Comparison of ENCODE assay signal across 19 mouse cellular contexts in the genomic region with DNA sequence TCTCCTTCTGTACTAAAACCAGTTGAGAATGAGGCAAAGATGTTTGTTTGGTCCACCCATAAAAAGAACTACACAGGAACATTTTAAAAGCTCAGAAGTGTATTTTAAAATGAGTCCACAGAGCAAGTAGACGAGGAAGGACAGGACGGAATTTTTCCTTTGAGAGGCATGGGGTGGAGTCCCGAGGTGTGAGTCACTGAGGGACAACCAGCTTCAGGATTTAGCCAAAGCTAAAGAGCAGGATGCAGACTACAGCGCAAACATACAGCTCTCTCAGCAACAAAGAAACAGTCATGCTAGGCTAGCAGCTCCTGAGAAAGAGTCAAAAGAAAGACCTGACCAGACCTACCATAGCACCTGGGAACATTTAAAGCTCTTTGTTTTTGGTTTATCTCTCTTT. TPM values are rescaled to one million over a fixed set of nuclear protein-coding genes. Genes with fewer than 3 reads are reported as not detected.
DNase-seq lines count a peak whose midpoint lies in the region; ATAC-seq and TF ChIP-seq lines count a peak whose summit lies in the region.
"Had no signal": no experiment of that assay in that cellular context is flagged by ENCODE, and none has a peak within 500 bp of the region (broad histone marks: within the 10 kb centered on the region; RNA-seq: fewer than 3 reads in every experiment).

No protein-coding gene starts in this region.

- peak; percentile 24 to 48 for DNase-seq in lung, adult 18-20 months
- no peak for DNase-seq in lung, postnatal 10 days
- DNase-seq in 416B (ENCODE audit: low read depth) = peak; percentile 53
- DNase-seq in adrenal gland, postnatal 14 days = peak; percentile 45
- no peak for DNase-seq in forebrain, postnatal 0 days
- DNase-seq: cerebellum, adult 11-12 months; gastrocnemius, postnatal 25 days; thymus, adult 18-20 months; thymus, postnatal 4 days had no signal

- H3K4me3 ChIP-seq in stomach, embryonic 15.5 days (replicated peaks) = no peak overlapping the region
- no peak overlapping the region for H3K4me3 ChIP-seq in kidney, embryonic 15.5 days (replicated peaks)
- no peak overlapping the region for H3K4me3 ChIP-seq in forebrain, postnatal 0 days (ENCODE audit: low read depth, low read length)
- H3K4me3 ChIP-seq: limb, embryonic 15.5 days; liver, embryonic 15.5 days; midbrain, embryonic 12.5 days; neural tube, embryonic 13.5 days had no signal

- no peaks in the 10 kb centered on the region for H3K9me3 ChIP-seq in stomach, embryonic 15.5 days
- H3K9me3 ChIP-seq in kidney, embryonic 15.5 days (replicated peaks) = no peaks in the 10 kb centered on the region
- H3K9me3 ChIP-seq in forebrain, postnatal 0 days (ENCODE audit: low read length) = no peaks in the 10 kb centered on the region
- H3K9me3 ChIP-seq: limb, embryonic 15.5 days; liver, embryonic 15.5 days; midbrain, embryonic 12.5 days; neural tube, embryonic 13.5 days had no signal

- no peak overlapping the region for H3K9ac ChIP-seq in stomach, embryonic 15.5 days
- H3K9ac ChIP-seq in kidney, embryonic 15.5 days = no peak overlapping the region
- no peak overlapping the region for H3K9ac ChIP-seq in forebrain, postnatal 0 days
- H3K9ac ChIP-seq: limb, embryonic 15.5 days; liver, embryonic 15.5 days; midbrain, embryonic 12.5 days; neural tube, embryonic 13.5 days had no signal

- H3K4me1 ChIP-seq in stomach, embryonic 15.5 days = peaks cover 5% of the 10 kb centered on the region; the same call in 1 of the 2 replicates
- H3K4me1 ChIP-seq in kidney, embryonic 15.5 days = peaks cover 8% of the 10 kb centered on the region; the same call in 1 of the 2 replicates
- H3K4me1 ChIP-seq in forebrain, postnatal 0 days (ENCODE audit: insufficient read depth) = no peaks in the 10 kb centered on the region
- H3K4me1 ChIP-seq: liver, embryonic 15.5 days; midbrain, embryonic 12.5 days; neural tube, embryonic 13.5 days had no signal

- TF ChIP-seq CTCF in forebrain, postnatal 0 days (IDR thresholded peaks at IDR 0.05; ENCODE audit: low read depth) = no peak

- no peak overlapping the region for H3K4me2 ChIP-seq in stomach, embryonic 15.5 days
- no peak overlapping the region for H3K4me2 ChIP-seq in kidney, embryonic 15.5 days
- H3K4me2 ChIP-seq in forebrain, postnatal 0 days (ENCODE audit: low read depth) = no peak overlapping the region
- H3K4me2 ChIP-seq: limb, embryonic 15.5 days; liver, embryonic 15.5 days; midbrain, embryonic 12.5 days; neural tube, embryonic 13.5 days had no signal

- 62% methylated on average over 4 of the region's 4 CpGs for WGBS in stomach, embryonic 15.5 days
- WGBS in kidney, embryonic 15.5 days = 76% methylated on average over 4 of the region's 4 CpGs
- 84% methylated on average over 4 of the region's 4 CpGs for WGBS in forebrain, postnatal 0 days

- no peaks in the 10 kb centered on the region for H3K36me3 ChIP-seq in stomach, embryonic 15.5 days
- no peaks in the 10 kb centered on the region for H3K36me3 ChIP-seq in kidney, embryonic 15.5 days
- no peaks in the 10 kb centered on the region for H3K36me3 ChIP-seq in forebrain, postnatal 0 days (ENCODE audit: insufficient read depth)
- H3K36me3 ChIP-seq: liver, embryonic 15.5 days; midbrain, embryonic 12.5 days; neural tube, embryonic 13.5 days had no signal

- no peaks in the 10 kb centered on the region for H3K27me3 ChIP-seq in stomach, embryonic 15.5 days (replicated peaks)
- no peaks in the 10 kb centered on the region for H3K27me3 ChIP-seq in kidney, embryonic 15.5 days
- no peaks in the 10 kb centered on the region for H3K27me3 ChIP-seq in forebrain, postnatal 0 days (ENCODE audit: insufficient read depth, low read length)
- H3K27me3 ChIP-seq: limb, embryonic 15.5 days; liver, embryonic 15.5 days; midbrain, embryonic 12.5 days; neural tube, embryonic 13.5 days; Patski had no signal

- peak overlapping the region; percentile 65; the same call in 1 of the 2 replicates for H3K27ac ChIP-seq in stomach, embryonic 15.5 days
- no peak overlapping the region for H3K27ac ChIP-seq in kidney, embryonic 15.5 days
- no peak overlapping the region for H3K27ac ChIP-seq in forebrain, postnatal 0 days (ENCODE audit: low read depth, low read length)
- H3K27ac ChIP-seq: limb, embryonic 15.5 days; liver, embryonic 15.5 days; midbrain, embryonic 12.5 days; neural tube, embryonic 13.5 days had no signal

- no peak for ATAC-seq in stomach, embryonic 15.5 days (ENCODE audit: insufficient read depth, low FRiP score, low read depth)
- ATAC-seq in kidney, embryonic 15.5 days (replicated peaks; ENCODE audit: low FRiP score) = no peak
- ATAC-seq in forebrain, postnatal 0 days = no peak
- ATAC-seq: activated CD4-positive, CD25-positive, alpha-beta regulatory T cell, adult 4 months; hindbrain, embryonic 16.5 days; intestine, embryonic 16.5 days; Patski had no signal

RNA-seq across cellular contexts. Expression of a gene that starts 27.4 kb away (rescaled TPM):
- total RNA-seq in adrenal gland, postnatal 14 days (2021) = 105 and 107 TPM in 2 replicates
- polyA plus RNA-seq in stomach, embryonic 15.5 days (2015; fragmentation: Nextera tagmentation; extraction: Ambion mirVana) = 48.3 and 49.9 TPM in 2 replicates
- 19.5 and 19.6 TPM in 2 replicates for polyA plus RNA-seq in kidney, embryonic 15.5 days (2015; fragmentation: Nextera tagmentation; extraction: Ambion mirVana)
- total RNA-seq in forebrain, postnatal 0 days (2014; rRNA removed) = 23.9 and 27.2 TPM in 2 replicates
- polyA plus RNA-seq in forebrain, postnatal 0 days (2015; fragmentation: Nextera tagmentation; extraction: Ambion mirVana) = 6.8 and 9.9 TPM in 2 replicates

Comparison
In these comparisons a context has a peak if more than half of its experiments do, and no peak if none do; other contexts are left out.
1. DNase-seq: peak in lung, adult 18-20 months (2 of 2), 416B (single experiment) and adrenal gland, postnatal 14 days (single experiment); none in lung, postnatal 10 days (single experiment) and forebrain, postnatal 0 days (single experiment).